Mouse (Mus musculus): ENCODE results near the gene Mbl2.

DNA sequence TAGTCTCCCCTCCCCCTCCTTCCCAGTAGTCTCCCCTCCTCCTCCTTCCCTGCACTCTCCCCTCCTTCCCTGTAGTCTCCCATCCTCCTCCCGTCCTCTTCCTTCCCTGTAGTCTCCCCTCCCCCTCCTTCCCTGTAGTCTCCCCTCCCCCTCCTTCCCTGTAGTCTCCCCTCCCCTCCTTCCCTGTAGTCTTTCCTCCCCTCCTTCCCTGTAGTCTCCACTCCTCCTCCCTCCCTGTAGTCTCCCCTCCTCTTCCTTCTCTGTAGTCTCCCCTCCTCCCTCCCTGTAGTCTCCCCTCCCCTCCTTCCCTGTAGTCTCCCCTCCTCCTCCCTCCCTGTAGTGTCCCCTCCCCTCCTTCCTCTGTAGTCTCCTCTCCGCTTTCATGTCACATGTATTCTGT is 18.7 kb upstream of the Mbl2 start:
- TF ChIP-seq POLR2A (IDR thresholded peaks at IDR 0.05; ENCODE audit: control insufficient read depth, extremely low read depth, insufficient read depth, low read length, poor library complexity), result no peak
- no peak for TF ChIP-seq CTCF (IDR thresholded peaks at IDR 0.05; ENCODE audit: borderline replicate concordance, control insufficient read depth, extremely low read depth, insufficient read depth, low read length, poor library complexity)
